Mouse (Mus musculus): ENCODE results near the gene Brox. TPM values are rescaled to one million over a fixed set of nuclear protein-coding genes. Genes with fewer than 3 reads are reported as not detected.
"Not testable (repeated sequence)": the region's sequence is repeated elsewhere in the genome, so short reads cannot be mapped to it uniquely, and the experiment has no call there.

Brox gene
- 0.35 and 0.40 TPM in 2 replicates for polyA plus RNA-seq (2012)

DNA sequence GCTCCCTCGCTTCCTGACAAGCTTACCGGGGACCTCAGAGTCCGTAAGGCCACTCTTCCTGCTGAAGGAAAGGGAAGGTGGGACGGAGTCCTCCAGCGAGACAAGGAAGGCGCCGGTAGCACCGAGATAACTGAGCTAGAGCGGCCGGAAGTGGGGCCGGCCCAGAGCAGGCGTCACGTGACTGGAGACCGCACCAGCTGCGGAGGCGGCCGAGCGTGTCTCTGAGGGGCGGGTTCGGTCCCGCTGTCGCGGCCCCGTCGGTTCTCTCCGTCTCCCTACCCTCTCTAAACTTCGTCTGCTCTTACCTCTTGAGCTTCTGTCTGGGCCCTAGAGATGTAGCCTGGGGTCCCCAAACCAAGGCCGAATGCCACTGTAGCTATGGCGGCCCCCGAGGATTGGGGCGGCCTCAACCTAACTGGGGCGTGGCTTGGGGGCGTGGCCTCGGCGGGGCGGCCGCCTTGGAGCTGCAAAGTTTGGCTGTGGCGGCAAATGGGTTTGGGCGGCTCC, at the start of gene Brox:
Gene Brox (minus strand): TSS at position 393 of the 507 bp plus-strand sequence.
- H3K4me3 ChIP-seq (replicated peaks), result peak within 1 kb of the TSS; percentile 65
- no peaks in the 10 kb centered on the region for H3K9me3 ChIP-seq (ENCODE audit: control insufficient read depth, low read length)
- TF ChIP-seq GATA1 (IDR thresholded peaks at IDR 0.05; ENCODE audit: low read length), result 0 out of 2 replicates have a peak, but pooled peaks have one; percentile 52
- TF ChIP-seq TAL1 (IDR thresholded peaks at IDR 0.05; ENCODE audit: low read length), result no peak
- peaks cover 2% of the 10 kb centered on the region; the same call in 1 of the 2 replicates for H3K4me1 ChIP-seq (ENCODE audit: control insufficient read depth)
- H3K36me3 ChIP-seq (ENCODE audit: control insufficient read depth), result peaks cover 24% of the 10 kb centered on the region
- no peaks in the 10 kb centered on the region for H3K27me3 ChIP-seq (ENCODE audit: control insufficient read depth)

DNA sequence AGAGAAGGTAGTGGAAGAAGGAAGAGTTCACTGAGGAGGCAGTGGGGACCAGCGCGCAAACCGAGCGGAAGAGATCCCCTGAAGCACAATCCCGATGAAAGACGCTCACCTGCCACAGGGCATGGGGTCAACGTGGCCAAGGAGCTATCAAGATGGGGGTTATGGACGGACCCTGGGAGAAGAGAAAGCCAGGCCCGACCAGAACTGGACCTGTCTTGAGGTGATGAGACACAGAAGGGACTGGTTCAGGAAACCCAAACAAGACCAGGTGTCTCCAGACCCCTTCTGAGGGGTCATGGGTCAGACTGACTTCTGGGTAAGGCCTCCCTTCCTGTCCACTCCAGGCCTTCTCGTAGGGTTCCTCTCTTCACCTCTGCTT, 48.7 kb upstream of the Brox start:
- TF ChIP-seq TAL1 (IDR thresholded peaks at IDR 0.05; ENCODE audit: low read length) (no peak), GATA1 (IDR thresholded peaks at IDR 0.05; ENCODE audit: low read length) (no peak)

DNA sequence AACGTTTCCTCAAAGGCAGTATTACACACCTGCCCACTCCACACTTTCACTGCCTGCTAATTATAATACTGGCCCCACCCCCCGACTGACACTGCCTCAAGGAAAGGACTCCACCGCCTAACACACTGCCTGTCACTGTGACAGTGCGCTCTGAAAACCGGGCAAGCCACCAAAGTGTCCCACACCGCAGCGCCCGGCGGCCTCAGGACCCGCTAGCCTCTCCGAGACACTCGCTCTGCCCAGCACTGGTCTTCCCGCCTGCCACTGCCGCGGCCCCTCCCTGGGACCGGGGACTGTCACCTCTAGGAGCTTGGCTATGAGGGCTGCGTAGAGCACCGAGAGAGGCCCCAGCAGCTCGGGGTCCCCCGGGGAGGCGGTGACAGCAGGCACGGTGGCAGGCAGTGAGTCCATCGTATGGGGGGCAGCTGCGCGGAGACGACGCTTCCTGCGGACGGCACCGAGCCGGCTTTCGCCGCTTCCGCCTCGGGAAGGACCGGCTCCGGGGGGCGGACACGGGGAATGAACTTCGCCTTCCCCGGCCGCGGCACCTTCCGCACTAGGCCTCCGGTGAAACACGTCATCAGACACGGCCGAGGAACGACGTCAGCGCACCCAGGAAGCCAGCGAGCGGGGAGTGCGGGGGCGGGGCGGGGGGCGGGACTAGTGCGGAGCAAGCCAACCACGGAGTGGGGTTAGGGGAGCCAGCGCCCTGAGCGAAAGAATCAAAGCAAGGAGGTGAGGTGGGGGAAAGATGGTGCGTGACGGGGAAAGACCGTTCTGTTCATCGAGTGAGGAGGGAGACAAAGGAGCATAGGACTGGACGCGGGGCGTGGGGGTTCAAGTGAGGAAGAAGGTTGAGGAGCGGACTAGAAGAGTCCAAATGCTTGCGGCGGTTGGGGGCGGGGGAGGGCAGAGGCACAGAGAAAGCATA, 48.1 kb upstream of the Brox start:
- no peak for TF ChIP-seq TAL1 (IDR thresholded peaks at IDR 0.05; ENCODE audit: low read length)
- TF ChIP-seq GATA1 (IDR thresholded peaks at IDR 0.05; ENCODE audit: low read length), result no peak
- Histone ChIP-seq H3K27me3 (ENCODE audit: control insufficient read depth) (no peaks in the 10 kb centered on the region), H3K4me3 (replicated peaks) (peak overlapping the region; percentile 100), H3K36me3 (ENCODE audit: control insufficient read depth) (peaks cover 41% of the 10 kb centered on the region), H3K9me3 (ENCODE audit: control insufficient read depth, low read length) (no peaks in the 10 kb centered on the region), H3K4me1 (ENCODE audit: control insufficient read depth) (peaks cover 19% of the 10 kb centered on the region)

More for the DNA sequence above, 48.7 kb upstream of the Brox start:
- Histone ChIP-seq H3K27me3 (ENCODE audit: control insufficient read depth) (no peaks in the 10 kb centered on the region), H3K36me3 (ENCODE audit: control insufficient read depth) (peaks cover 39% of the 10 kb centered on the region), H3K4me1 (ENCODE audit: control insufficient read depth) (peaks cover 19% of the 10 kb centered on the region), H3K4me3 (replicated peaks) (peak overlapping the region; percentile 100), H3K9me3 (ENCODE audit: control insufficient read depth, low read length) (no peaks in the 10 kb centered on the region)

DNA sequence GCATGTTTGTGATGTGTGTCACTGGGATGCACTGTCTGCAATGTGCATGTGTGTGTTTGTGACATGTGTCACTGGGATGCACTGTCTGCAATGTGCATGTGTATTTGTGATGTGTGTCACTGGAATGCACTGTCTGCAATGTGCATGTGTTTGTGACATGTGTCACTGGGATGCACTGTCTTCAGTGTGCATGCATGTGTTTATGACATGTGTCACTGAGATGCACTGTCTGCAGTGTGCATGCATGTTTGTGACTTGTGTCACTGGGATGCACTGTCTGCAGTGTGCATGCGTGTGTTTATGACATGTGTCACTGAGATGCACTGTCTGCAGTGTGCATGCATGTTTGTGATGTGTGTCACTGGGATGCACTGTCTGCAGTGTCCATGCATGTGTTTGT, 45.8 kb upstream of the Brox start:
- H3K9me3 ChIP-seq (ENCODE audit: control insufficient read depth, low read length); H3K4me3 ChIP-seq (replicated peaks); H3K27me3 ChIP-seq (ENCODE audit: control insufficient read depth): not testable (repeated sequence)
- H3K4me1 ChIP-seq (ENCODE audit: control insufficient read depth), result peaks cover 13% of the 10 kb centered on the region
- 0 out of 3 replicates have a peak, but pooled peaks have one; percentile 1 for TF ChIP-seq TAL1 (IDR thresholded peaks at IDR 0.05; ENCODE audit: low read length)
- peaks cover 50% of the 10 kb centered on the region for H3K36me3 ChIP-seq (ENCODE audit: control insufficient read depth)

DNA sequence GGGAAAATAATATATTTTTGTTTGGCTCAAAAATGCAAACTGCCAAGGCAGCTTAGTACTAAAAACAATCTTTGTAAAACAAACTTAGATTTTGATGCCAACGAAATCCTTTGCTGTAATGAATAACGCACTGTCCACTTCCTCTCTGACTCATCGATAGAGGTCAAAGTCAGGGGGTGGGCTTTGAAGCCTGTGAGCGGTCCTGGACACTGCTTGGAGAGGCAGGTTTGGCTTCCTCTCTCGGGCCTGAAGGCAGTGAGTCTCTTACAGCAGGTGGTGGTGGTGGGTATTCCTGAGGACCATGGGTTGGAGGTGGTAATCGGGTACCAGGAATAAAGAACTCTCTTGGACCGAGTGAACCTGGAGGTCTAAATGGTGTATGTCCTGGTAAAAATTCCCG, 30.1 kb upstream of the Brox start:
- no peaks in the 10 kb centered on the region for H3K27me3 ChIP-seq (ENCODE audit: control insufficient read depth)
- peaks cover 9% of the 10 kb centered on the region for H3K9me3 ChIP-seq (ENCODE audit: control insufficient read depth, low read length)
- no peak for TF ChIP-seq GATA1 (IDR thresholded peaks at IDR 0.05; ENCODE audit: low read length)
- TF ChIP-seq TAL1 (IDR thresholded peaks at IDR 0.05; ENCODE audit: low read length), result no peak
- H3K4me1 ChIP-seq (ENCODE audit: control insufficient read depth), result no peaks in the 10 kb centered on the region
- H3K36me3 ChIP-seq (ENCODE audit: control insufficient read depth), result peaks cover 99% of the 10 kb centered on the region
- no peak overlapping the region for H3K4me3 ChIP-seq (replicated peaks)

DNA sequence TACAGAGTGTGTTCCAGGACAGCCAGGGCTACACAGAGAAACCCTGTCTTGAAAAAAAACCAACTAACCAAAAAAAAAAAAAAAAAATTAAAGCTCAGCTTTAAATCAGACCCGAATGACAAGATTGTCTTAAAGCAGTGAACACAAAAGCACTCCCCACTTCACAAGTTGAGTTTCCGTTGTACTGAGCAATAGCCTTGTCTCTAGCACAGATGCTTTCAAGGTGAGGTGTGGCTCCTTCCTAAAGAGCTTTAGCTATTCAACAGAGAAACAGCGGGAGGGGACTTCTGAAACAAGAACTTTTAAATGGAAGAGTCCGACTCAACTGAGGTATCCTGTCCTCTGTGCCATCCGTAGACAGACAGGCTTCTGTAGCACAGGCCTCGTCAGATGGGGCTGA, 27.4 kb upstream of the Brox start:
- Histone ChIP-seq H3K36me3 (ENCODE audit: control insufficient read depth) (peaks cover 97% of the 10 kb centered on the region), H3K27me3 (ENCODE audit: control insufficient read depth) (no peaks in the 10 kb centered on the region), H3K4me3 (replicated peaks) (no peak overlapping the region), H3K9me3 (ENCODE audit: control insufficient read depth, low read length) (peaks cover 6% of the 10 kb centered on the region), H3K4me1 (ENCODE audit: control insufficient read depth) (no peaks in the 10 kb centered on the region)
- TF ChIP-seq TAL1 (IDR thresholded peaks at IDR 0.05; ENCODE audit: low read length) (no peak), GATA1 (IDR thresholded peaks at IDR 0.05; ENCODE audit: low read length) (no peak)

DNA sequence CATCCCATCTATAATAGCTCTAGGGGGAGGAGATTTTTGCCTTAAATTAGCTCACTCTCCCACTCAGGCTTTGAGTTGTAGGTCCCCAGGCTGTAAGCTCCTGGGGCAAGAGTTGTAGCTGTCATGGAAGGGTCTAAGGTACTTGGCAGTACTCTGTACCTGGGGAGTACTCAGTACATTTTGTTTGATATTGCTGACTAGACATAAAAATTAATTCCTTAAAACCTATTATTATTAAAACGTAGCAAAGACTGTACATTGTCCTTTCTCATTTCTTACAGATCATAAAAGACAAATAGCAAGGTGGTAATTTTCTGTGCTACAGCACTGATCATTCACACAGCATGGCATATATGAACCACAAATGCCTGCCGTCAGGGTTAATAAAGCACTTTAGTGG, 26.9 kb upstream of the Brox start:
- Histone ChIP-seq H3K9me3 (ENCODE audit: control insufficient read depth, low read length) (peaks cover 6% of the 10 kb centered on the region), H3K4me3 (replicated peaks) (no peak overlapping the region), H3K4me1 (ENCODE audit: control insufficient read depth) (no peaks in the 10 kb centered on the region), H3K36me3 (ENCODE audit: control insufficient read depth) (peaks cover 97% of the 10 kb centered on the region), H3K27me3 (ENCODE audit: control insufficient read depth) (no peaks in the 10 kb centered on the region)
- TF ChIP-seq GATA1 (IDR thresholded peaks at IDR 0.05; ENCODE audit: low read length) (no peak), TAL1 (IDR thresholded peaks at IDR 0.05; ENCODE audit: low read length) (no peak)

DNA sequence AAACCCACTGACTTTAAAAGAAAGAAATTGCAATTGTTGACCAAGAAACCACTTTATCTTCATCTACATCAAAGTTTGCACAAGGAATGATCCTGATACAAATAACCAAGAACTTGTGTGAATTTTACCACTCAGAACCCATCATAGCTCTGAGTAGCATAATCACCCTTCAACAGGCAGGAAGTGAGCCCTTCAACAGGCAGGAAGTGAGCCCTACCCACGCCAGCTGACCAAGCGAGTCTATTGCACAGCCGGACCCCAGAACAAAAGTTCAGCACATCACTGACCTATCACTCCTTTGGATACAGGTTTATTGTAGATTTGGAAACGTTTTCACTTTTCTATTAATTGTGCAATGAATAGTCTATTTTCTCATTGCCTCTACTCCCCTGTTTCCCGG, 25.4 kb upstream of the Brox start:
- not testable (repeated sequence) for H3K9me3 ChIP-seq (ENCODE audit: control insufficient read depth, low read length); H3K4me1 ChIP-seq (ENCODE audit: control insufficient read depth); H3K4me3 ChIP-seq (replicated peaks); H3K27me3 ChIP-seq (ENCODE audit: control insufficient read depth)
- peaks cover 97% of the 10 kb centered on the region for H3K36me3 ChIP-seq (ENCODE audit: control insufficient read depth)

DNA sequence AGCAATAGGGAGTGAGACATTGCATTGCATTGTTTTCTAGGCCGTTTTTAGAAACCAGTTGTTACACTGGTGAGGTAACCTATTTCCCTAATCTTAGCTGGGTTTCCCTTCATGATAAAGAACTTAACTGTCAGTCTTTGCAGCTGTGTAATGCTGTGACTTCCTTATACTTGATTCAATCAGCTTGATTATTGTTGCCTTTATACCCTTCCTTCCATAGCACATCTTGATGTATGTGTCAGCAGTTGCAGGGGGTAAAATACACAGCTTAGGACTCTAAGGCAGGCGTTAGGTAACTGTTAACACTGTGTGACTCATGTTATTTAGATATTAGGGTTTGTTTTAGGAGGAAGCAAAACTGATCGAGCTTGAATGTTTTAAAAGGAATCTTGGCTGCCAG, 23.6 kb upstream of the Brox start:
- Histone ChIP-seq H3K36me3 (ENCODE audit: control insufficient read depth) (peaks cover 97% of the 10 kb centered on the region), H3K4me3 (replicated peaks) (no peak overlapping the region), H3K4me1 (ENCODE audit: control insufficient read depth) (no peaks in the 10 kb centered on the region), H3K27me3 (ENCODE audit: control insufficient read depth) (no peaks in the 10 kb centered on the region), H3K9me3 (ENCODE audit: control insufficient read depth, low read length) (peaks cover 6% of the 10 kb centered on the region)
- TF ChIP-seq TAL1 (IDR thresholded peaks at IDR 0.05; ENCODE audit: low read length) (no peak), GATA1 (IDR thresholded peaks at IDR 0.05; ENCODE audit: low read length) (no peak)
